Comparison of ENCODE assay signal across 9 mouse cellular contexts in genomic region chr1:175041167-175041817, GRCm38 (mm10).
DNase-seq lines count a peak whose midpoint lies in the region; ATAC-seq and TF ChIP-seq lines count a peak whose summit lies in the region.
"Had no signal": no experiment of that assay in that cellular context is flagged by ENCODE, and none has a peak within 500 bp of the region (broad histone marks: within the 10 kb centered on the region; RNA-seq: fewer than 3 reads in every experiment).

No protein-coding gene starts in this region.

- 54% methylated on average over 4 of the region's 4 CpGs for WGBS in kidney, postnatal 0 days
- WGBS in liver, embryonic 15.5 days (ENCODE audit: insufficient replicate concordance), result 37% methylated on average over 4 of the region's 4 CpGs

- H3K4me2 ChIP-seq in kidney, postnatal 0 days (ENCODE audit: low read length), result no peak overlapping the region
- H3K4me2 ChIP-seq in liver, embryonic 15.5 days, result no peak overlapping the region

- no peaks in the 10 kb centered on the region for H3K9me3 ChIP-seq in kidney, postnatal 0 days (replicated peaks; ENCODE audit: low read length)
- H3K9me3 ChIP-seq in liver, embryonic 15.5 days (replicated peaks), result no peaks in the 10 kb centered on the region

- no peak overlapping the region for H3K27ac ChIP-seq in kidney, postnatal 0 days
- H3K27ac ChIP-seq in liver, embryonic 15.5 days (replicated peaks), result no peak overlapping the region
- H3K27ac ChIP-seq: macrophage had no signal

- H3K9ac ChIP-seq in kidney, postnatal 0 days (ENCODE audit: low read depth, low read length), result no peak overlapping the region
- no peak overlapping the region for H3K9ac ChIP-seq in liver, embryonic 15.5 days

- DNase-seq in 3T3-L1 (ENCODE audit: low read depth, low spot score), result peak; percentile 82
- DNase-seq in B cell, adult 2 months, result peak; percentile 7 to 19
- DNase-seq in cerebellum, adult 11-12 months, result peak; percentile 36
- DNase-seq in frontal cortex, postnatal 36 days (ENCODE audit: low spot score in 2 of 2), result peak; percentile 38 to 79
- DNase-seq in kidney, postnatal 0 days (ENCODE audit: low spot score), result peak; percentile 71
- peak; percentile 71 to 79 for DNase-seq in right cerebral cortex, postnatal 10 days (ENCODE audit: low spot score in 2 of 2)
- no peak for DNase-seq in ovary, postnatal 36 days (ENCODE audit: low spot score)

- H3K4me3 ChIP-seq in kidney, postnatal 0 days (replicated peaks; ENCODE audit: low read depth, low read length), result no peak overlapping the region
- no peak overlapping the region for H3K4me3 ChIP-seq in liver, embryonic 15.5 days (replicated peaks)

- peak; percentile 69 for ATAC-seq in kidney, postnatal 0 days (replicated peaks; ENCODE audit: low FRiP score, low read depth)
- peak; percentile 74 for ATAC-seq in liver, embryonic 15.5 days (ENCODE audit: insufficient read depth)

- peak; percentile 68 for TF ChIP-seq CTCF in kidney, postnatal 0 days (IDR thresholded peaks at IDR 0.05; ENCODE audit: low read depth)

- H3K36me3 ChIP-seq in kidney, postnatal 0 days (ENCODE audit: insufficient read depth, low read length), result no peaks in the 10 kb centered on the region
- no peaks in the 10 kb centered on the region for H3K36me3 ChIP-seq in liver, embryonic 15.5 days (replicated peaks)

- H3K27me3 ChIP-seq in kidney, postnatal 0 days (ENCODE audit: insufficient read depth, low read length), result no peaks in the 10 kb centered on the region
- no peaks in the 10 kb centered on the region for H3K27me3 ChIP-seq in liver, embryonic 15.5 days

- no peaks in the 10 kb centered on the region for H3K4me1 ChIP-seq in kidney, postnatal 0 days (replicated peaks; ENCODE audit: insufficient read depth, low read length)
- no peaks in the 10 kb centered on the region for H3K4me1 ChIP-seq in liver, embryonic 15.5 days (replicated peaks)
